Mouse (Mus musculus) myocyte (in vitro differentiated cells): ENCODE measurements around the gene Slc25a48. TPM values are rescaled to one million over a fixed set of nuclear protein-coding genes. Genes with fewer than 3 reads are reported as not detected.
A peak's percentile ranks its signal among the peaks of the same experiment; 100 is the strongest.

ENCODE experiments used
- H3K27me3 ChIP-seq: one replicate; pipeline ENCODE4 v1.6.1; 2011; ENCODE audit not compliant: control insufficient read depth, insufficient read depth, insufficient read length
- H3K36me3 ChIP-seq: one replicate; pipeline ENCODE4 v1.6.1; 2011; ENCODE audit not compliant: control insufficient read depth, insufficient read depth
- H3K4me2 ChIP-seq: one replicate; pipeline ENCODE4 v1.6.1; 2011; ENCODE audit warnings: low read depth, control low read depth
- H3K4me3 ChIP-seq: one replicate; pipeline ENCODE4 v1.5.1; 2011; ENCODE audit warnings: mild to moderate bottlenecking, control low read depth, moderate library complexity
- H3K79me2 ChIP-seq: one replicate; pipeline ENCODE4 v1.6.1; 2011; ENCODE audit not compliant: control insufficient read depth, insufficient read depth
- H3ac ChIP-seq: one replicate; pipeline ENCODE4 v1.6.1; 2011; ENCODE audit not compliant: control insufficient read depth, insufficient read length
- CEBPB ChIP-seq: IDR thresholded peaks from 2 replicates; pipeline ENCODE4 v1.6.1; 2011; ENCODE audit warnings: mild to moderate bottlenecking, moderate library complexity; ENCODE audit not compliant: poor library complexity, insufficient read depth, severe bottlenecking
- E2F4 ChIP-seq: IDR thresholded peaks from one replicate; pipeline ENCODE4 v1.6.1; 2011; ENCODE audit warnings: mild to moderate bottlenecking, control low read depth, moderate library complexity; ENCODE audit not compliant: insufficient read depth
- MAX ChIP-seq: IDR thresholded peaks from one replicate; pipeline ENCODE4 v1.6.1; 2011; ENCODE audit warnings: low read depth, mild to moderate bottlenecking, control low read depth
- MYOD1 ChIP-seq, 3 experiments: IDR thresholded peaks; one replicate each; pipeline ENCODE4 v1.6.1; 2011; ENCODE audit warnings: control low read depth in 2 of 3, low read depth in 2 of 3, mild to moderate bottlenecking in 2 of 3, moderate library complexity in 1 of 3; ENCODE audit not compliant: insufficient read length in 2 of 3, control insufficient read depth in 1 of 3
- MYOG ChIP-seq, 3 experiments: IDR thresholded peaks; one replicate each; pipeline ENCODE4 v1.6.1; 2011; ENCODE audit warnings: control low read depth in 2 of 3, low read depth in 2 of 3, mild to moderate bottlenecking in 2 of 3; ENCODE audit not compliant: insufficient read length in 2 of 3, control insufficient read depth in 1 of 3, insufficient read depth in 1 of 3
- POLR2A ChIP-seq: IDR thresholded peaks from one replicate; pipeline ENCODE4 v1.6.1; 2011; ENCODE audit warnings: low read depth, mild to moderate bottlenecking, control low read depth, moderate library complexity; ENCODE audit not compliant: insufficient read length
- POLR2AphosphoS2 ChIP-seq: IDR thresholded peaks from one replicate; pipeline ENCODE4 v1.6.1; 2011; ENCODE audit warnings: low read depth, control low read depth; ENCODE audit not compliant: insufficient read length
- REST ChIP-seq: IDR thresholded peaks from one replicate; pipeline ENCODE4 v1.6.1; 2011; ENCODE audit warnings: mild to moderate bottlenecking, control low read depth, moderate library complexity; ENCODE audit not compliant: insufficient read depth, insufficient read length
- SRF ChIP-seq: IDR thresholded peaks from one replicate; pipeline ENCODE4 v1.6.1; 2011; ENCODE audit warnings: low read depth; ENCODE audit not compliant: control insufficient read depth, insufficient read length
- TCF12 ChIP-seq: IDR thresholded peaks from one replicate; pipeline ENCODE4 v1.6.1; 2011; ENCODE audit warnings: mild to moderate bottlenecking, control low read depth; ENCODE audit not compliant: poor library complexity, insufficient read depth, severe bottlenecking
- TCF3 ChIP-seq: IDR thresholded peaks from one replicate; pipeline ENCODE4 v1.6.1; 2011; ENCODE audit warnings: low read depth, control low read depth; ENCODE audit not compliant: insufficient read length
- USF1 ChIP-seq: IDR thresholded peaks from one replicate; pipeline ENCODE4 v1.6.1; 2011; ENCODE audit warnings: low read depth, mild to moderate bottlenecking, control low read depth, moderate library complexity
- polyA plus RNA-seq: library from polyadenylated mRNA; unstranded; fragments of >200 nt; fragmentation: generic; extraction: Trizol; gene quantifications from one replicate; pipeline ENCODE4 v1.2.1, GENCODE M21; 2012; ENCODE audit warnings: missing spikeins

The Slc25a48 gene
- polyA plus RNA-seq, 1 experiment: not detected

- no peaks in the 10 kb centered on the region for H3K79me2 ChIP-seq
- H3K27me3 ChIP-seq: peaks cover 29% of the 10 kb centered on the region
- H3K36me3 ChIP-seq: no peaks in the 10 kb centered on the region
- no peak for TF ChIP-seq REST
- no peak for TF ChIP-seq MYOG (IDR thresholded peaks at IDR 0.05; ENCODE audit: control insufficient read depth in 1 of 3, insufficient read depth in 1 of 3, insufficient read length in 2 of 3, low read depth in 2 of 3)
- TF ChIP-seq USF1: no peak
- no peak for TF ChIP-seq CEBPB
- no peak for TF ChIP-seq MAX
- TF ChIP-seq POLR2AphosphoS2: no peak
- TF ChIP-seq SRF: no peak
- no peak for TF ChIP-seq POLR2A
- TF ChIP-seq E2F4: no peak
- TF ChIP-seq TCF12: no peak
- TF ChIP-seq MYOD1 (IDR thresholded peaks at IDR 0.05; ENCODE audit: control insufficient read depth in 1 of 3, insufficient read length in 2 of 3, low read depth in 2 of 3): no peak
- H3K4me3 ChIP-seq: no peak overlapping the region
- no peak overlapping the region for H3K4me2 ChIP-seq
- H3ac ChIP-seq: no peak overlapping the region
These were observed 3.8 kb upstream of the Slc25a48 start for GRCm38 (mm10) chr13:56434311-56434751.

GRCm38 (mm10) chr13:56435615-56436287 lies 2.4 kb upstream of the Slc25a48 start:
- no peak overlapping the region for H3ac ChIP-seq
- H3K36me3 ChIP-seq: no peaks in the 10 kb centered on the region
- TF ChIP-seq POLR2AphosphoS2 (no peak), MYOG (IDR thresholded peaks at IDR 0.05; ENCODE audit: control insufficient read depth in 1 of 3, insufficient read depth in 1 of 3, insufficient read length in 2 of 3, low read depth in 2 of 3) (no peak), TCF12 (no peak), MYOD1 (IDR thresholded peaks at IDR 0.05; ENCODE audit: control insufficient read depth in 1 of 3, insufficient read length in 2 of 3, low read depth in 2 of 3) (no peak), REST (no peak), CEBPB (no peak), POLR2A (no peak), MAX (no peak), TCF3 (no peak), USF1 (no peak), SRF (no peak), E2F4 (no peak)
- H3K4me3 ChIP-seq: no peak overlapping the region
- no peaks in the 10 kb centered on the region for H3K79me2 ChIP-seq
- H3K27me3 ChIP-seq: peaks cover 37% of the 10 kb centered on the region
- H3K4me2 ChIP-seq: no peak overlapping the region

- Histone ChIP-seq H3K27me3 (peaks cover 17% of the 10 kb centered on the region), H3K4me3 (no peak overlapping the region), H3K79me2 (no peaks in the 10 kb centered on the region), H3K36me3 (no peaks in the 10 kb centered on the region), H3K4me2 (peak overlapping the region; percentile 19), H3ac (no peak overlapping the region)
- TF ChIP-seq MAX (no peak), POLR2AphosphoS2 (no peak), TCF12 (no peak), E2F4 (no peak), CEBPB (no peak), POLR2A (no peak), SRF (no peak), MYOD1 (IDR thresholded peaks at IDR 0.05; ENCODE audit: control insufficient read depth in 1 of 3, insufficient read length in 2 of 3, low read depth in 2 of 3) (no peak), USF1 (no peak), REST (no peak), TCF3 (no peak), MYOG (IDR thresholded peaks at IDR 0.05; ENCODE audit: control insufficient read depth in 1 of 3, insufficient read depth in 1 of 3, insufficient read length in 2 of 3, low read depth in 2 of 3) (no peak)
These were observed 5.3 kb downstream of the Slc25a48 start for GRCm38 (mm10) chr13:56443411-56443810.

GRCm38 (mm10) chr13:56444112-56444511 lies 6.0 kb downstream of the Slc25a48 start:
- peaks cover 10% of the 10 kb centered on the region for H3K27me3 ChIP-seq
- TF ChIP-seq CEBPB: peak; percentile 79
- TF ChIP-seq POLR2AphosphoS2: no peak
- no peak for TF ChIP-seq TCF3
- no peak for TF ChIP-seq MYOG (IDR thresholded peaks at IDR 0.05; ENCODE audit: control insufficient read depth in 1 of 3, insufficient read depth in 1 of 3, insufficient read length in 2 of 3, low read depth in 2 of 3)
- TF ChIP-seq MYOD1 (IDR thresholded peaks at IDR 0.05; ENCODE audit: control insufficient read depth in 1 of 3, insufficient read length in 2 of 3, low read depth in 2 of 3): no peak
- H3K36me3 ChIP-seq: no peaks in the 10 kb centered on the region
- no peak overlapping the region for H3K4me3 ChIP-seq
- H3K79me2 ChIP-seq: no peaks in the 10 kb centered on the region
- H3ac ChIP-seq: no peak overlapping the region
- H3K4me2 ChIP-seq: peak overlapping the region; percentile 19

- H3K4me3 ChIP-seq: no peak overlapping the region
- TF ChIP-seq POLR2AphosphoS2: no peak
- TF ChIP-seq TCF3: no peak
- no peak for TF ChIP-seq E2F4
- no peak for TF ChIP-seq MAX
- no peak for TF ChIP-seq MYOG (IDR thresholded peaks at IDR 0.05; ENCODE audit: control insufficient read depth in 1 of 3, insufficient read depth in 1 of 3, insufficient read length in 2 of 3, low read depth in 2 of 3)
These were observed 6.8 kb downstream of the Slc25a48 start for GRCm38 (mm10) chr13:56444996-56445395.

More at GRCm38 (mm10) chr13:56444996-56445395, 6.8 kb downstream of the Slc25a48 start:
- Histone ChIP-seq H3ac (no peak overlapping the region), H3K4me2 (no peak overlapping the region), H3K79me2 (no peaks in the 10 kb centered on the region), H3K27me3 (peaks cover under 1% of the 10 kb centered on the region), H3K36me3 (no peaks in the 10 kb centered on the region)
